Mouse (Mus musculus) regulatory T cell (primary cell): ENCODE measurements around the gene Cpvl.

Source experiments
- in situ Hi-C: fragments of 300-600 bp; cut with MboI, MseI; formaldehyde crosslinking; loops from one replicate; pipeline ENCODE4 v1.15.1; 2025; ENCODE audit warnings: high pct_unique_total_duplicates

The Cpvl gene

DNA sequence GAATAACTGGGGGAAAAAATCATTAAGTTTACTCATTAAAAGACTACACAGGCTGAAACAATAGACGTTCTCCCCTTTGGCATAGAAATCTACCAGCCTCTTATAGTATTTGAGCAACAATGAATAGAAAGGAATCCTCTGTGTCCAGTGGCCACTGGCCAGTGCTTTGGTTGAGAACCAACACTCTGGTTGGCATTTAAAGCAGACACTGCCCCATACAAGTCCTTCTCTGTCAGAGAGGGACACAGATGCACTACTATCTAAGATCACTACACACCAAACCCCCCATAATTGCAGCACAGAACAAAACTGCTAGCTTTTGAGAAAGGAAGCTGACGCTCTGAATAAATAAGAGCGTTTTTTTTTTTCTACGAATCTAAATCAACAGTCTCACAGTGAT lies 93.5 kb downstream of the Cpvl start:
- in situ Hi-C loops = no loop called here

DNA sequence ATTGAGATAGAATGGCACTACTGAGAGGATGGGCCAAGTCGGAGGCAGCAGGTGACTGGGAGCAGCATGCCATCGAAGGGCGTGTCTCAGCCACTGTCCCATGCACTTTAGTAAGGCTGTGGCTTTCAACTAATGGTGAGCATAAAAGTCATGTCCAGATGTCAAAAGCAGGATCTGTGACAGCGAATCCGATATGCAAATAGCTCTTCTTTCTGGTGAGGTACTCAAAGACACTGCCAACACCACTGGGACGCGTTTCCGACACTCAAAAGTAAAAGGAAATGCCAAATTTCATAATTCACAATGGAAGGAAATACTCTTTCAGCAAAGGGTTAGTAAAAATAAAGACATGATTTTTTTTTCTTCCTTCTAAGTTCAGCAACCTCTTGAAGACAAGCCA lies 94.0 kb downstream of the Cpvl start:
- in situ Hi-C loops = no loop called here

DNA sequence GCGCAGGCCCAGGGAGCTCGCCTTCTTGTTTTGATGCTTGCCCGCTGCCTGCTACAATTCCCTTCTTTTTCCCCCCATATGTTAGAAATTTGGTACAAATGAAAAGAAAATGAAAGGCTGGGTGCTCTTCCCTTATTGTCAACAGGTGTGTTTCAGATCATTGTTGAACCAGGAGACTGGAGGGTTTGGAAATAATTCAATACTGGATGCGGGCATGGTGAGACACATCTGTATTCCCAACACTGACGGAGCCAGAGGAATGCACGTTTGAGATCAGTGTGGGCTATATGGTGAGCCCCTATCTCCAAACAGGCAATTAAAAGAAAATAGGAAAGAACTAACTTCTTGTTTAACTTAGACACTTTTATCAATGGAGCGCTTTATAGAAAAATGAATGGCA lies 95.1 kb downstream of the Cpvl start:
- in situ Hi-C loops = no loop called here

DNA sequence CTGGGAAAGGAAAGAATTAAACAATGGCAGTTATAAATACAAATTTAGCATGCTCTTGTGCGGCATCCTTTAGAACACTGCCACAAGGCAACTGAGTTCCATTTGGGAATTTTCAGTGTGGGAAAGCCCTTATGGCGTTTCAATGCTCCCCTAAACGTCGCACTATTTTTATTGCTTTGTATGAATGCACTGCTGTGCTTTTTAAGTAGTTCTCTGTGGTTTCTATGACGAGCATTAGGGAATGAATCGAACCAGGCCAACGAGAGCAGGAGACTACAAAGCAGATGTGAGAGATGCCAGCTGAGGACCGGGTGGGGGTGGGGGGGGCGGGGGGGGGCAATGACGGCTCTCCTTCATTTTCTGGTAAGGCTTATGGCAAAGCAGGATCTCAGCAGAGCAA lies 96.8 kb downstream of the Cpvl start:
- in situ Hi-C loops = no loop called here

DNA sequence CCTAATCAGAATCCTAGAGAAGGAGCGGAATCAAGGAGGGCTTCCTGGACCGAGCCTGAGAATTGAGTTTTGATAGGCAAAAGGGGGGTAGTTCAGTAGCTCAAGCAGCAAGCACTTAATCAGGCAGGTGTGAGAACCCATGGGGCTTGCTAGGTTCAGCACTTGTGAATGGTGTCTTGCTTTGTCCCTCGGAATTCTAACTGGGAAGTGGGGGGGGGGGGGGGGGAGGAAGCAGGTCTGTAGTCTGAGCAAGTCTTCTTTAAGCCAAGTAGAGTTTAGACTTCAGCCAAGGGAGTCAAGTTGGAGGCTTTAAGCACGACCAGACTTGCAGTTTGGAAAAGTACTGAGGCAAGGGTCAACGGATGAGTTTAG lies 97.2 kb downstream of the Cpvl start:
- in situ Hi-C loops = no loop called here

DNA sequence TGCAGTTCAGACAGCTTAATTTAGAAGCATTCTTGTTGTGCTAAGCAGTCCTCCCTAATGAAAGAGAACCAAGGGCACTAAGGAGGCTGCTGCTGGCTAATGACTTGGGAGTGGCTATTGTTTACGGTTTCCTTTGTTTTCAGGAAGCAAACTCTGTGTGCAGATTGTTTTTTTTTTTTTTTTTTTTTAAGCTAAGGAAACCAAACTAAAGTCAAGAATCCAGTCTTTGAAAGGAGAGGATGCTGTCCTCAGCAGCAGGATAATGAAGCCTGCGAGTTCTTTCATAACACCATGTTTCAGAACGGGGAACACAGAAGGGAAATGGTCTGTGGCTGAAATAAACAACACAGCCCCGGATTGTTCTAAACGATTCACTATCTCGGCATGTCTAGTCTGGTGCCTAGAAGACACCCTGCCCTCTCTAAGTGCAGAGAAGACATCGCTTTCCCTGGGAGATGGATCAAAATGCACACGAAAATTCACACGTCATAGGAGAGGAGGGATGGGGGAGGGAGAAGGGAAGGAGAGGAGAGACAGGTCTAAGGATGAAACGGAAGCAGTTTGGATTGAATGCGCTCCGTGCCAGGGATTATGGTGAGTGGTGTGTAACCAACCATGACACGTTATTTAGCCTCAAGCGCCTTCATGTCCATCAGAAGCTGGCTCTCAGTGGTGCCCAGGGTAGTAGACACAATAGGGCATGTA lies 97.8 kb downstream of the Cpvl start:
- in situ Hi-C loops = no loop called here

DNA sequence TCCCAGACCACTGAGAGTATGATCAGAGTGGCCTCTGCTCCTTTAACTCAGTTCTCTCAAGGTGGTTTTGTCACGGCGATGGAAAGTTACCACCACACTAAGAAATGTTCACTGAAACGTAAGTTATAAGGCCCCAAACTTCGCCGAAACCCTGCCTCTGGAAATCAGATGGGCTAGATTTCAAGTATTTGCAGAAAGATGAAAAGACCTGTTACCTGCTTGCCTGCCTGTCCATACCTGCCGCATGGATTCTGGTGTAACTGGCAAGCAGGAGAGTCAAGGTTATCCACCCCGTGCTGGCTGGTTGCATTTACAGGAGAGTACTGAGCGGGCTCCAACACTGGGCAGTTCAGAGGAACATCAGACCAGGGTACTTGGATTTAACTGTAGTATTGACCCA lies 98.9 kb downstream of the Cpvl start:
- in situ Hi-C loops = no loop called here

DNA sequence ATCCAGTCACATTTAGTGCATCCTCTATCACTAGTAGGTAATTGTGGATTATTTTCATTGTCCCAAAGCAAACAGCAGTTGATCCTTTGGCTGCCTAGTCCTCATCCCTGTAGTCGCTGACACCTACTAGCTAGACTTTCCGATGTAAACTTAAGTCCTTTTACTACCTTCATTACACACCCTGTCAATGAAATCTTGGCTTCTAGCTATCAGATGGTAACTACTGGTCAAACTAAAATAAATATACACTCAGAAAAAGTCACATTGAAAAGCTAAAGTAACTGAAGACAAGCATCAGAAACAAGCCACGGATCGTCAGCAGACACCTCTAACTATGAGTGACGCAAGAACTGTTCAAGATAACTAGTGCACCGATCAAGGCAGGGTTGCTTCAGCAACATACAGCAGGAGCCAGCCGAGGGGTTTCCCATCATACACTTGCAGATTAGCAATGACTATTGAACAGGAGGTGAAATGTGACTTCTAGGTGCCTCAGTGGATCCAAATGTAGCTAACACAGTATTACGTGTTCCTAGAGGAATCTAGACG lies 103.5 kb downstream of the Cpvl start:
- in situ Hi-C loops = no loop called here

DNA sequence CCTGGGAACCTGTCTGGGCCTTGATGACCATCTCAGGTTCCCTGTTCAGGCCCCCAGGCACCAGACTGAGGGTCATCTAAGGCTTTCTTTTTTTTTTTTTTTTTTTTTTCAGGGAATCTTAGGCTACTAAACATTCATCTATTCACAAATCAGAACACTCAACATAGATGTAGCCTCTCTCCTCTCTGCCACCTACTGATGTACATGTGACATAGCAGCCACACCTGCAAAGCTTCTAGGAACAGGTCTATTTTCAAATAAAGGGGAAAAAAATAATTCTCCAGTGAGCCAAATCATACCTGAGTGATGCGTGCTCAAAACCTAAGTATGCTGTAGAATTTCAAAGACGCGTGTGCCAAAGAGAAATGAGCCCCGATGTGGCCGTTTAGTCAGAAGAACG lies 106.6 kb downstream of the Cpvl start:
- in situ Hi-C loops = no loop called here

DNA sequence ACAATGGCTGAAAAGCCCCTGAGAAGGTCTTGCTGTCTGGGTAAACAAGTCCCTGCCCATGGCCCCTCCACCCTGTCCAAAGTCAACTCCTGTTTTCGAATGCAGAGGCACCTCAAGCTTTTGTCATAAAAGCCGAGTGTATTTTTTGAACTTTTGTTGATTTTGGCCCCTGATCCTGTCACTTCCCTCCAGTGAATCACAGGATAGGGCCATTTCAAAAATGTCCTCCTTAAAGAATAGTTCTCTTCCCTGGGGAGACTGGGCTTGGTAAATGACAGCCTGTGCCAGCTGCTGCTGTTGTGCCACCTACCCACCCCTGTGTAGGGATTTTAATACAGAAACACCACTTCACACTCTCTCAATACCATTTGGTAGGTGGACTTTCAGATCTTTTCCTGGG lies 115.5 kb downstream of the Cpvl start:
- in situ Hi-C loops = no loop called here

DNA sequence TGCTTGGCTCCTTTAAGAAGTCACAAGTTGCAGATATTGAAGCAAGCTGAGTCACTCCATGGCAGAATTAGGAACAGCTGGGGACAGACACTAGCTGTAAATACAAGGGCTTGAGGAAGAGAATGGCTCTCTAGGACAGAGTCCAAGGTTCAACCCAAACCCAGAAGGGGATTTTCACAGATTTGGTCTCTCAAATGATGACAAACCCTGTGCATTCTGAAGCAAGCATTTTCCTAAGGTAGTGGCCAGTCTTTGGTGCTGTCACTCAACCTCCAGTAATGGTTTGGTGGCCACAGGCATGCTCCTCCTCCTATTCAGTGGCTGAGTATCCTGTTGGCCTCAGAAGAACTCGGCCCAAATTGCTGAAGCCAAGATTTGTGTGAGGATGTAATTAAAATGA lies 119.4 kb downstream of the Cpvl start:
- in situ Hi-C loops = no loop called here

DNA sequence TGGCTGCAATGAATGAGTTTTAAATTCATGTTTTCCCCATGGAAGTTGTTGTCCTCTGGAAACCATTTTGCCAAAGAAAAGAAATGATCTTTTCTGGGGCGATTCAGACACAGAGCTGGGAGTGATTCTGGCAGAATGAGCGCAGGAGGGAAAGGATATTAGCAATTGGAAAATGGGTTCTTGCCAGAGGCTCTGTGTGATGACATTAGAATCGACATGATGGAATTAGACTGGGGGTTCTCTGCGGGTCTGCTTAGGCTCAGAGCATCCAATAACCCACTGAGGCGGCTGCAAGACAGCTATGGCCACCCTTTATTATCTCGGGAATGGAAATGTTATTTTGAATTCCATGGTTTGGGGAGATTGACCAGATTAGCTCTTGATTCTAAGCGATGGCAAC lies 120.6 kb downstream of the Cpvl start:
- in situ Hi-C loops = no loop called here

DNA sequence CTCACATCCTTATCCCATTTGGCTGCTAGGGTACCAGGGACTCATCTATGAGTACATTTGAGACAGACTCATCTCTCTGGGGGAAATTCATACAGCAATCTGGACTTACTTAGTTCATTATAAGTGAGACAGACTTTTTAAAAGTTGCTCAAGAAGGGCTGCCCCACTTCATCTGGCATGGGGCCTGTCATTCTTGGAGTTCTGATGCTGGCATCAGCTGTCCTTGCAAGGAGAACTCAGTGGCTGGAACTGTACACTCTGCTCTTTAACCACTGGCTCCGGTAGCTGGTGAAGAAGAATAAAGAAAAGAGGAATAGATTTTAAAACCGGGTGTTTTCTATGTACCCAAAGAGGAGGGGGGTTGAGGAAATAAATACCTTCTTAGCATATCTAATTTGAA lies 121.7 kb downstream of the Cpvl start:
- in situ Hi-C loops = no loop called here

DNA sequence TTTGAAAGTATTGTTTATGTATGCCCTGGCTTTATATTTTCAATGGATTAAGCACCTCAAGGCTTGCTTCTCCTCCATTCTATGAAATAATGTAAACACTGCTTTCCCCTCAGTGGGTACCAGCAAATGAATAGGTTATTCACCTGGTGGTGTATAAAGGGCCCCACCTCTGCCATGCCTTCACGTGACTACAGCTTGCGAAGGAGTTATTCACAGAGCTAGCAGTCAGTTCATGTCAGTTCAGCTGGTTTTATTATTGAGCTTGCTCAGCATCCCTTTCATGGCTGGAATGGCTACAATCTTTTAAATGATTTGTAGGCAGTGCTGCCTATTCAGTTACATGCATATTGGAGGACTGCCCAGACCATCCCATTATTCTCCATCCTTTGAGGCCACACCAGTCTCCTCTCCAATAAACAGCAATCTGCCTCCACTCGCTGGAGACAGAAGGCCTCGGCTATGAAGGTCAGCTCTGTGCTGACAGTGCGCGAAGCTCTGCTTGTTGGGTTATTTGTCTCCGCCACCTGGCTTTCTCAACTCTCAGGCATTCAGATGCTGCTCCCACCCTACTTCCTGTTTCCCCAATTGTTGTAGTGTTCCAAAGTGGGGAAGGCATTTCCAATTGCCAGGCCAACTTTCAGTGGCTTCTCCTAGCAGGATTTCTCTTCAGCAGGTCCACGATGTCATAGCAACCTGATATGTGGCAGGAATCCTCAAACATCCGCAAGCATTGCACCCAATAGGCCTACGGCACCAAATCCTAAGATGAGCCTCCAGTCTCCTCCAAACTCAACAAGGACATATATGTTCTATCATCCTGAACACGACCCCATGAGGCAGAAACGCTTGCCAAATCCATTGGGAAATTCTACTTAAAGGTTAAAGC lies 123.3 kb downstream of the Cpvl start:
- in situ Hi-C loops = no loop called here

DNA sequence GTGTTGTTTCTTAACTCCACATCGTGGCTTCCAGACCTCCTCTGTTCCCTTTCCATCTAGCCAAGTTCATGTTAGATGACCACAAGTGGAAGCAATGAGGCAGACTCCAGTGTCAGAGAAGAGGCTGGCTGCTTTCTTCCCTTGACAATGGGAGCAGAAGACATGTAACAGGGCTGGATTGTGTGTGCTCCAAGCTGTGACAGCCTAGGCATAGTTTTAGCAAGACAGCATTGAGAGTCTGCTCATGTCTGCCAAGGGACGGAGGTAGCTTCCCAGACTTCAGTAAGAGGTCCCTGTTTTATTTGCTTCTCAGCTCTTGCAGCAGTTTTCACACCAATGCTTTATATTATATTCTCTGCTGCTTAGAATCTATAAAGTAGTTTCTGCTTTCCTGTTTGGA lies 124.2 kb downstream of the Cpvl start:
- in situ Hi-C loops = no loop called here

DNA sequence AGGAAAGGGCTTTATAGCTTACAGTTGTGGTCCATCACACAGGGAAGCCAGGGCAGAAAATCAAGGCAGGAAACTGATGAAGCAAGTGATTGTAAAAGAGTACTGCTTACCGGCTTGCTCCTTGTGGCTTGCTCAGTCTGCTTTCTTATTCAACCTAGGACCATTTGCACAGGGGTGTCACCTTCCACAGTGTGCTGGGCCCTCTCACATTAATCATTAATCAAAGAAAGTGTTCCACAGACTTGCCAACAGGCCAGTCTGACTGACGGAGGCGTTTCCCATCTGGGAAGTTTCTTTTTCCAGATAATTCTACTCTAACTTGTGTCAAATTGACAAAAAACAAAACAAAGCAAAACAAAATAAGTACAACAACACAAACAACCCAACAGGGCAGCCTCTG lies 124.9 kb downstream of the Cpvl start:
- in situ Hi-C loops = no loop called here

DNA sequence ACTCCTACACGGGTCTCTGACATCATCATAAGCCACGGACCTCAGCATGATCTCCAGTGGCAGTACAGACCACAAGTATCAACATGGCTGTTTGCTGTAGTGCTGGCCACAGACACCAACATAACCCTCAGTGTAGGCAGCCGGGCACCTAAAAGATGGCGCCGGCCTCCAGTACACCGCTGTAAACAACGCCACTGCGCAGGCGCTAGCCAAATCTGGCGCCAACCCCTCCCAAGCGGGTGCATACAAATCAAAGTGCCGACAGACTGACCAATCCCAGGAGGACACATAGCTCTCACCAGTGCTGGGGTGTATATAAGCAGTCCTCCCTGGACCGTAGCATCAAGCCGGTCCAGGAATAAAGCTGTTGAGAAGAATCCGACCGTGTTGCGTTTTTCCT lies 133.8 kb downstream of the Cpvl start:
- in situ Hi-C loops = no loop called here

DNA sequence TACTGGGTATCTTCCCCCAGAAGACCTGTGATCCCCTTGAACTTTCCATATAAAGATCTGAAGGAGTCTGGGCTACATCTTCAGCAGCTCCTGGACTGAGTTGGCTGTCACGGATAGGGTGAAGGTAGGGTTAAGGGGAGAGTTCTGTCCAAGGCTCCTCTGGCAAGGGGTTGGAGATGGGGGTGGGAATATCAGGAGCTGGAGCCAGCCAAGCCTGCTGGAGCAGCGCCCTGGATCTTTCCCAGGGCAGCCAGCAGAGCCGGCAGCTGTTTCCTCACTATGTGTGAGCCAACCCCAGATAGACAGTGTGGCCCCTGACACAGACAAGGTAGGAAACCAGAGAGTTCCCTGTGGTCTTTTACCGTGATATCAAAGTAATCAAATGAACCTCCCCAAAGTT lies 153.3 kb downstream of the Cpvl start:
- in situ Hi-C loops = no loop called here
